Mouse (Mus musculus) E14TG2a.4 (cell line): ENCODE measurements around the gene Ndufv1.

ENCODE experiments used
- CTCF ChIP-seq: conservative IDR thresholded peaks from 2 replicates; pipeline ENCODE4 v1.5.1; 2014; ENCODE audit warnings: low read length
- POU5F1 ChIP-seq: IDR thresholded peaks from 2 replicates; pipeline ENCODE4 v1.6.1; 2014; ENCODE audit warnings: low read length, borderline replicate concordance

DNA sequence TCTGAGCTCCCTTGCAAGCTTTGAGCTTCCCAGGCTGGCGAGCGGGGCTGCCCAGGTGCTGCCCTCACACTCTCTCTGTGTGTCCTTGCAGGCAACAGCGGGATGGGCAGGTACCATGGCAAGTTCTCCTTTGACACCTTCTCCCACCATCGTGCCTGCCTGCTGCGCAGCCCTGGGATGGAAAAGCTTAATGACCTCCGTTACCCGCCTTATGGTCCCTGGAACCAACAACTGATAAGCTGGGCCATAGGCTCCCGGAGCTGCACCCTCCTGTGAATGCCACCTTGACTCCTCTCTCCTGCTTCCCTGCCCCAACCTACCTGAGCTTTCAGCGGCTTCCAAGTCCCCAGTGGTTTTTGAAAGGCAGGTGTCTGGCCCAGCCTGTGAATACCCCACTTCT, 31.7 kb downstream of the Ndufv1 start:
- no peak for TF ChIP-seq POU5F1
- TF ChIP-seq CTCF, result no peak
